Mouse (Mus musculus) kidney, postnatal 0 days (tissue): ENCODE measurements around the gene Corin. TPM values are rescaled to one million over a fixed set of nuclear protein-coding genes. Genes with fewer than 3 reads are reported as not detected.

Experiments
- ATAC-seq: fragments of 200-750 bp; cut with Nextera tagmentation; replicated peaks from 2 replicates; pipeline ENCODE4 v1.8.0; 2017; ENCODE audit warnings: low read depth, moderate number of reproducible peaks, moderate TSS enrichment, moderate library complexity; ENCODE audit not compliant: low FRiP score
- DNase-seq: peaks from one replicate; pipeline ENCODE4 v3.0.0-alpha.2; 2016; ENCODE audit warnings: low spot score
- H3K27ac ChIP-seq: fragments of 300-500 bp; sonication (generic); 2 replicates; pipeline ENCODE4 v1.5.1; 2014; ENCODE audit warnings: mild to moderate bottlenecking
- H3K27me3 ChIP-seq: fragments of 300-500 bp; sonication (generic); 2 replicates; pipeline ENCODE4 v1.6.1; 2014; ENCODE audit warnings: low read length, mixed read lengths; ENCODE audit not compliant: insufficient read depth
- H3K36me3 ChIP-seq: fragments of 300-500 bp; sonication (generic); 2 replicates; pipeline ENCODE4 v1.6.1; 2014; ENCODE audit warnings: low read length, mixed read lengths; ENCODE audit not compliant: insufficient read depth
- H3K4me1 ChIP-seq: fragments of 300-500 bp; sonication (generic); replicated peaks from 2 replicates; pipeline ENCODE4 v1.6.1; 2014; ENCODE audit warnings: antibody characterized with exemption, low read length, mixed read lengths; ENCODE audit not compliant: insufficient read depth
- H3K4me2 ChIP-seq: fragments of 300-500 bp; sonication (generic); 2 replicates; pipeline ENCODE4 v1.6.1; 2014; ENCODE audit warnings: mild to moderate bottlenecking, low read length, moderate library complexity, mixed read lengths
- H3K4me3 ChIP-seq: fragments of 300-500 bp; sonication (generic); replicated peaks from 2 replicates; pipeline ENCODE4 v1.5.1; 2014; ENCODE audit warnings: low read depth, low read length
- H3K9ac ChIP-seq: fragments of 300-500 bp; sonication (generic); 2 replicates; pipeline ENCODE4 v1.6.1; 2014; ENCODE audit warnings: low read depth, low read length
- H3K9me3 ChIP-seq: fragments of 300-500 bp; sonication (generic); replicated peaks from 2 replicates; pipeline ENCODE4 v1.6.1; 2016; ENCODE audit warnings: low read length, inconsistent platforms, mixed read lengths
- CTCF ChIP-seq: IDR thresholded peaks from 2 replicates; pipeline ENCODE4 v1.5.1; 2016; ENCODE audit warnings: antibody characterized with exemption, low read depth, mild to moderate bottlenecking, moderate library complexity
- WGBS: fragments of 180-500 bp; shearing (Covaris S2); extraction: QIAGEN DNeasy Blood & Tissue Kit; methylation state at CpG from one replicate; pipeline ENCODE4 v1.1.7; 2014; 5-methylcytosine and 5-hydroxymethylcytosine counted together
- polyA plus RNA-seq: library from polyadenylated mRNA; unstranded; fragments of >200 nt; fragmentation: Nextera tagmentation; extraction: Ambion mirVana; gene quantifications from 2 replicates; pipeline ENCODE4 v1.2.1, GENCODE M21; 2015

The Corin gene
- polyA plus RNA-seq, 1 experiment from 2014 or later = 14.2 TPM

- ATAC-seq = peak; percentile 79
- WGBS = 40% methylated on average over 15 of the region's 15 CpGs
These were observed 240.0 kb downstream of the Corin start for GRCm38 (mm10) chr5:72264195-72264751.

DNA sequence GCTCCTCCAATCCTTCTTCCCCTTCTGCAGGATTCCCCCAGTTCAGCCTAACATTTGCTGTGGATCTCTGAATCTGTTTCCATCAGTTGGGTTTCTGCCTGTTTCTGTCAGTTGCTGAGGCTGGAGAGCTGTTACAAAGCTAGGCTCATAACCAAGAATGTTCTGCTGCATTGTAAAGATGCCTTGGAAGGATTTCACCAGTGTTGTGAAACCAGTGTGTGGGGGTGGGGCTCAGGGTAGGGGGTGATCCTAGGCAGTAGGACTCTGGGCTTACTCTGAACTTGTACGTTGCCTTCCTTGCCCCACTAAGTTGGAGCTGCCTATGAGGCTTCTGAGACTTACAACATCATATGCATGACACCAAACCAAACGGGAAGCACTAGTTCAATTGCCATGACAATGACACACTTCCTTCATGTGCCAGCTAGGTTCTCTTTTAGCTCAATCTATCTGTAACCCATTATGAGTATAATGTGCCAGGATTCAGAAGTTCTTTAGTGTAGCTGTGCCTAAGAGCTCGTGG is 242.4 kb downstream of the Corin start:
- TF ChIP-seq CTCF = no peak
- Histone ChIP-seq H3K9me3 (no peaks in the 10 kb centered on the region), H3K4me1 (0 out of 2 replicates have a peak, but pooled peaks cover 5% of the 10 kb centered on the region), H3K4me2 (no peak overlapping the region), H3K36me3 (no peaks in the 10 kb centered on the region; the same call in 1 of the 2 replicates), H3K9ac (no peak overlapping the region), H3K27me3 (no peaks in the 10 kb centered on the region), H3K4me3 (no peak overlapping the region), H3K27ac (no peak overlapping the region)
- 83% methylated on average over 3 of the region's 3 CpGs for WGBS
- ATAC-seq = no peak
- DNase-seq = no peak

More at GRCm38 (mm10) chr5:72264195-72264751, 240.0 kb downstream of the Corin start:
- DNase-seq = peak; percentile 43
- H3K36me3 ChIP-seq = peaks cover 14% of the 10 kb centered on the region
- no peak overlapping the region for H3K4me2 ChIP-seq
- no peak overlapping the region for H3K9ac ChIP-seq
- H3K4me3 ChIP-seq = no peak overlapping the region
- 0 out of 2 replicates have a peak, but pooled peaks cover 5% of the 10 kb centered on the region for H3K4me1 ChIP-seq
- H3K27ac ChIP-seq = no peak overlapping the region
- no peak for TF ChIP-seq CTCF
- no peaks in the 10 kb centered on the region for H3K9me3 ChIP-seq
- H3K27me3 ChIP-seq = no peaks in the 10 kb centered on the region

- 0 out of 2 replicates have a peak, but pooled peaks have one; percentile 54 for ATAC-seq
- H3K27ac ChIP-seq = no peak overlapping the region
- no peaks in the 10 kb centered on the region for H3K9me3 ChIP-seq
- 54% methylated on average over 3 of the region's 3 CpGs for whole genome bisulfite sequencing
- H3K4me2 ChIP-seq = no peak overlapping the region
- no peak overlapping the region for H3K9ac ChIP-seq
- TF ChIP-seq CTCF = no peak
- H3K27me3 ChIP-seq = no peaks in the 10 kb centered on the region
- H3K36me3 ChIP-seq = peaks cover 5% of the 10 kb centered on the region; the same call in 1 of the 2 replicates
- no peak overlapping the region for H3K4me3 ChIP-seq
- H3K4me1 ChIP-seq = no peaks in the 10 kb centered on the region
- no peak for DNase-seq
These were observed 245.0 kb downstream of the Corin start for GRCm38 (mm10) chr5:72259298-72259621.

GRCm38 (mm10) chr5:72258409-72259297 is 245.6 kb downstream of the Corin start:
- Histone ChIP-seq H3K9ac (no peak overlapping the region), H3K4me3 (no peak overlapping the region), H3K9me3 (no peaks in the 10 kb centered on the region), H3K27ac (no peak overlapping the region), H3K4me2 (no peak overlapping the region), H3K36me3 (peaks cover 5% of the 10 kb centered on the region; the same call in 1 of the 2 replicates), H3K27me3 (no peaks in the 10 kb centered on the region), H3K4me1 (no peaks in the 10 kb centered on the region)
- no peak for DNase-seq
- WGBS = 83% methylated on average over 17 of the region's 17 CpGs
- no peak for TF ChIP-seq CTCF
- ATAC-seq = no peak

DNA sequence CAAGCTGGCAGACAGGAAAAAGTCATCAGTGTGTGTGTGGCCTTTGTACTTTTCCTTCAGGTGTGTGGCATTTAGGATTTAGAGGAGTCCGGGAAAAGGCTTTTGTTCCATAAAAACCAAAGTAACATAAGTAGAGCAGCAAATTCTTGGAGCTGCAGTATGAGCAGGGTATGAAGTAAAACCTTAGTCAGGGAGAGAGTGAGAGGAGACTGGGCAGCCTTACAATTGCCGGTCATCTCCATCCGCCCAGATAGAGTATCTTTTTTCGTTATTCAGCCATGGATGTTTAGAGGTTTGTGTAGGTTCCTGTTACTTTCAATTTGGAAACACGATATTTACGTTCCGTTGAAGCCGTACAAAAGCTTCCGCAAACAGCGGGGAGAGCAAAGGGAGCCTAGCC is 247.2 kb downstream of the Corin start:
- Histone ChIP-seq H3K36me3 (peaks cover 7% of the 10 kb centered on the region; the same call in 1 of the 2 replicates), H3K9me3 (no peaks in the 10 kb centered on the region), H3K4me3 (no peak overlapping the region), H3K4me2 (peak overlapping the region; percentile 1; the same call in 1 of the 2 replicates), H3K27ac (no peak overlapping the region), H3K27me3 (no peaks in the 10 kb centered on the region), H3K9ac (no peak overlapping the region), H3K4me1 (no peaks in the 10 kb centered on the region)
- no peak for TF ChIP-seq CTCF
- ATAC-seq (no peak), DNase-seq (no peak)
- WGBS = 47% methylated on average over 10 of the region's 10 CpGs

DNA sequence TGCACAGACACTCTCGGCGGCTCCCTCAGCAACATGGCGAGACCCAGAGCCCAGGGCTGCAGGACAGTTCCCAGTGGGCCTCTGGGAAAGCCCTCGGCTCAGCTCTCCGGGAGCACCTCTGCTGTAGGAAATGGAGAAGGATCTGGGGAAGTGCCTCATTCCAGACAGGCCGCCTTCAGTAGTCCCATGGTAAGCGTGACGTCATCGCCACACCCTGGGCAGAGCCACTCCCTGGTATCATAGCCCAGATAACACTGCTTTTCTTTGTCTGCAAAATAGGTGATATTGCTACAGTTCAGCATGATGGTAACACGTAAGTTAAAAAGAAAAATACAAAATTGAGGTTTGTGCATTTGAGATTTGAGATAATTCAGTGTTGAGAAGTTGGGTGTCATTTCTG is 249.3 kb downstream of the Corin start:
- Histone ChIP-seq H3K36me3 (0 out of 2 replicates have a peak, but pooled peaks cover 9% of the 10 kb centered on the region), H3K4me2 (no peak overlapping the region), H3K4me1 (no peaks in the 10 kb centered on the region), H3K9ac (no peak overlapping the region), H3K4me3 (no peak overlapping the region), H3K9me3 (no peaks in the 10 kb centered on the region), H3K27me3 (no peaks in the 10 kb centered on the region), H3K27ac (no peak overlapping the region)
- TF ChIP-seq CTCF = no peak
- ATAC-seq = no peak
- DNase-seq = no peak
- whole genome bisulfite sequencing = 93% methylated on average over 10 of the region's 10 CpGs
